Mouse (Mus musculus) olfactory bulb, adult 2 months (tissue): ENCODE measurements around the gene Bex1.

ENCODE experiments used
- CTCF ChIP-seq: fragments of 200-500 bp; IDR thresholded peaks from 2 replicates; pipeline ENCODE4 v1.5.1; 2012; ENCODE audit warnings: low read depth, mild to moderate bottlenecking, low read length, moderate library complexity; ENCODE audit not compliant: insufficient read depth
- POLR2A ChIP-seq: fragments of 200-500 bp; IDR thresholded peaks from 2 replicates; pipeline ENCODE4 v1.6.1; 2012; ENCODE audit warnings: mild to moderate bottlenecking, low read depth, low read length, moderate library complexity; ENCODE audit not compliant: insufficient read depth

DNA sequence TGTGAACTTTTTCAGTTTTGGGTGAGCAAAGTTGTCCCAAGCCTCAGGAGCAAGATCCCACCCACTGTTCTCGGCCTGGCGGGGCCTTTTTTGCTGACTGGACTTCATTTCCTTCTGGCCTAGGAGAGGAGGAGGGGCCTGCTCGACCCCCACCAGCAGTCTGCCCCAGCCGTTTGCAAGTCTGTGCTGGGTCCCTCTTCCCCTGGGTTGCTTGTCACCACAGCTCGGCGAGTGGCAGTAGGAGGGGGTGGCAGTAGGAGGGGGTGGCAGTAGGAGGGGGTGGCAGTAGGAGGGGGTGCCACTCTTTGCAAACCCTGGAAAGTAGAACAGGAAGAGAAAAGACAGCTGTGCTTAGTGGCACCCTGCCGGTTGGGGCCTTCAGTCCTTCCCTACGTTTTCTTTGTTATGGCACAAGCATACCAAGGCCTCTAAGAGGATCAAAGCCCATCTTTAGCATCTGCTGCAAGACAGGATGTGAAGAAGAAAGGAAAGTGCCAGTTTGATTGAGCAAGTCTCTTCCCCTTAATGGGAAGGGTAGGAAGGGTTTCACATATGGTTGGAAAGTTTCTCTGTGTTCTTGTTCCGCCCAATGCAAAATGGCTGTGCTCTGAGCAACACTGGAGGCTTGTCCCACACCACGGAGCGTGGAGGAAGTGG is 34.3 kb downstream of the Bex1 start:
- no peak for TF ChIP-seq CTCF
- no peak for TF ChIP-seq POLR2A
